In genomic region chr2:93801097-93801496, GRCm38 (mm10) we compare ENCODE assay signal across 32 mouse cellular contexts.
"Had no signal": no experiment of that assay in that cellular context is flagged by ENCODE, and none has a peak within 500 bp of the region (broad histone marks: within the 10 kb centered on the region; RNA-seq: fewer than 3 reads in every experiment).

No protein-coding gene starts in this region.

- H3K27me3 ChIP-seq: limb, embryonic 12.5 days; limb, embryonic 13.5 days; limb, embryonic 15.5 days; liver, embryonic 12.5 days; liver, embryonic 13.5 days; liver, embryonic 15.5 days; lung, embryonic 15.5 days; megakaryocyte, embryonic 14.5 days; midbrain, embryonic 12.5 days; midbrain, embryonic 13.5 days; midbrain, embryonic 15.5 days; neural tube, embryonic 12.5 days had no signal

- DNase-seq: left cerebral cortex, postnatal 4 days; liver; liver, embryonic 13.5 days; liver, postnatal 0 days; lung, adult 18-20 months; lung, adult 2 months; lung, embryonic 14.5 days; lung, postnatal 10 days; lung, postnatal 14 days; lung, postnatal 36 days; lung, postnatal 4 days; midbrain, embryonic 14.5 days had no signal

- H3K4me3 ChIP-seq: limb, embryonic 10.5 days; limb, embryonic 12.5 days; limb, embryonic 13.5 days; limb, embryonic 15.5 days; liver, embryonic 12.5 days; liver, embryonic 13.5 days; liver, embryonic 15.5 days; lung, embryonic 15.5 days; megakaryocyte, embryonic 14.5 days; midbrain, embryonic 10.5 days; midbrain, embryonic 12.5 days; midbrain, embryonic 13.5 days; midbrain, embryonic 15.5 days; myocyte; neural tube, embryonic 12.5 days had no signal

- H3K9me3 ChIP-seq: limb, embryonic 10.5 days; limb, embryonic 12.5 days; limb, embryonic 13.5 days; limb, embryonic 15.5 days; liver, embryonic 12.5 days; liver, embryonic 13.5 days; liver, embryonic 15.5 days; lung, embryonic 15.5 days; megakaryocyte, embryonic 14.5 days; midbrain, embryonic 10.5 days; midbrain, embryonic 12.5 days; midbrain, embryonic 13.5 days; midbrain, embryonic 15.5 days; neural tube, embryonic 12.5 days had no signal

- H3K4me1 ChIP-seq: limb, embryonic 10.5 days; limb, embryonic 12.5 days; midbrain, embryonic 12.5 days; midbrain, embryonic 13.5 days; midbrain, embryonic 15.5 days; neural tube, embryonic 12.5 days had no signal

- H3K9ac ChIP-seq: limb, embryonic 12.5 days; limb, embryonic 13.5 days; limb, embryonic 15.5 days; liver, embryonic 12.5 days; liver, embryonic 13.5 days; liver, embryonic 14.5 days; liver, embryonic 15.5 days; liver, postnatal 0 days; lung, embryonic 14.5 days; lung, embryonic 15.5 days; midbrain, embryonic 12.5 days; midbrain, embryonic 13.5 days; midbrain, embryonic 15.5 days; neural tube, embryonic 12.5 days had no signal

- H3K27ac ChIP-seq: limb, embryonic 10.5 days; limb, embryonic 12.5 days; limb, embryonic 13.5 days; limb, embryonic 15.5 days; liver, embryonic 12.5 days; liver, embryonic 13.5 days; liver, embryonic 14.5 days; liver, embryonic 15.5 days; lung, embryonic 15.5 days; macrophage; midbrain, embryonic 10.5 days; midbrain, embryonic 12.5 days; midbrain, embryonic 13.5 days; midbrain, embryonic 15.5 days; neural tube, embryonic 12.5 days had no signal

- H3K4me2 ChIP-seq: limb, embryonic 12.5 days; limb, embryonic 13.5 days; limb, embryonic 15.5 days; liver, embryonic 11.5 days; liver, embryonic 12.5 days; liver, embryonic 13.5 days; liver, embryonic 15.5 days; lung, embryonic 14.5 days; lung, embryonic 15.5 days; midbrain, embryonic 11.5 days; midbrain, embryonic 12.5 days; midbrain, embryonic 13.5 days; midbrain, embryonic 15.5 days; neural tube, embryonic 12.5 days had no signal

- ATAC-seq: liver, embryonic 12.5 days; liver, postnatal 0 days; lung, postnatal 0 days; midbrain, embryonic 13.5 days; midbrain, embryonic 15.5 days; midbrain, embryonic 16.5 days had no signal
